ENCODE assay signal across 15 mouse cellular contexts in the genomic region with DNA sequence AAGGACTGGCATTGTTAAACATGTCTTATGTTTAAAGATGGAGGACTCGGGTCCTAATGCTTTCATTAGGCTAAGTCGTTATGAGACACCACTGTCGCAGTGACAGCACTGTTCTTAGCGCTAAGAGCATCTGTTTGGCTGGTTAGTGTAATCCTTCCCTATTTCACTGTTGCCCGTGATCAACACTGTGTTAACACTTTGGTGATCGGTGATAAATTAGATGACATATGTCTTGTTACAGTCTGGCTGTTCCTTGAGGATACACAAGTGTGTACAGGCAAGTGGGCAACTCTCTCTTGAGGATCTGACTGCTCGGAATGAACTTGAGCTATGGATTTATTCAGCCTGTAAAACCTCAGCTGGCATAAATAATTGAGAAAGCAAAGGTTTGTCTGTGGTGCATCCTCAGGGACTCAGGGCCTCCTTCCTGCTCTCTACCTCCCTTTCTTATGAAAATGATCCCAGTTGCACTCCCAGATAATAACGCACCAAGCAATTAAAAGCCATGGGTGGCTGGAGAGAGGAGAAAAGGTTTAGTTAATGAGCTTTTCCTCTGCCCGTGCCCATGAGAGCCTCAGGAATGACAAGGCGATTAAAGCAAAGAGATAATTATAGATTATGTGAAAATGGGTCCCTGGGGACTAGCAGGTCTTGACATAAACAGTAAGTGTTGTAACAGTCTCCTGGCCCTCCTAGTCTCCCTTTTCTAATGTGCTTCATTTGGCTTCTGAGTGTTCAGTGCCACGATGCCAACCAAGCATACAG. TPM values are rescaled to one million over a fixed set of nuclear protein-coding genes. Genes with fewer than 3 reads are reported as not detected.
A peak's percentile ranks its signal among the peaks of the same experiment; 100 is the strongest.
DNase-seq lines count a peak whose midpoint lies in the region; ATAC-seq and TF ChIP-seq lines count a peak whose summit lies in the region.
"Had no signal": no experiment of that assay in that cellular context is flagged by ENCODE, and none has a peak within 500 bp of the region (broad histone marks: within the 10 kb centered on the region; RNA-seq: fewer than 3 reads in every experiment).

No protein-coding gene starts in this region.

- H3K4me2 ChIP-seq in forebrain, embryonic 15.5 days (replicated peaks), result no peak overlapping the region
- 0 out of 2 replicates have a peak overlapping the region, but pooled peaks have one; percentile 6 for H3K4me2 ChIP-seq in hindbrain, postnatal 0 days (ENCODE audit: low read depth, low read length)
- no peak overlapping the region for H3K4me2 ChIP-seq in neural tube, embryonic 14.5 days (ENCODE audit: low read depth, low read length)
- H3K4me2 ChIP-seq: intestine, embryonic 15.5 days; liver, embryonic 15.5 days had no signal

- no peak overlapping the region for H3K9ac ChIP-seq in forebrain, embryonic 15.5 days (replicated peaks)
- H3K9ac ChIP-seq in hindbrain, postnatal 0 days (replicated peaks; ENCODE audit: low read length), result no peak overlapping the region
- no peak overlapping the region for H3K9ac ChIP-seq in neural tube, embryonic 14.5 days (replicated peaks; ENCODE audit: low read depth, low read length)
- H3K9ac ChIP-seq: intestine, embryonic 15.5 days; liver, embryonic 15.5 days had no signal

- H3K27me3 ChIP-seq in forebrain, embryonic 15.5 days, result no peaks in the 10 kb centered on the region
- no peaks in the 10 kb centered on the region for H3K27me3 ChIP-seq in hindbrain, postnatal 0 days (ENCODE audit: insufficient read depth, low read length)
- no peaks in the 10 kb centered on the region for H3K27me3 ChIP-seq in neural tube, embryonic 14.5 days (ENCODE audit: control insufficient read depth, insufficient read depth, low read length)
- no peaks in the 10 kb centered on the region for H3K27me3 ChIP-seq in heart, embryonic 10.5 days (ENCODE audit: insufficient read depth, poor library complexity, severe bottlenecking)
- no peaks in the 10 kb centered on the region for H3K27me3 ChIP-seq in limb, embryonic 10.5 days (ENCODE audit: low read depth, poor library complexity, severe bottlenecking)
- H3K27me3 ChIP-seq: intestine, embryonic 15.5 days; liver, embryonic 15.5 days had no signal

- peak; percentile 37 for DNase-seq in embryo, embryonic 11 days
- no peak for DNase-seq in embryo, embryonic 10 days (ENCODE audit: low spot score)
- DNase-seq in hindbrain, postnatal 0 days (ENCODE audit: low spot score), result peak; percentile 71
- no peak for DNase-seq in heart, embryonic 10.5 days (ENCODE audit: low spot score)
- no peak for DNase-seq in limb, embryonic 10.5 days (ENCODE audit: low spot score)
- DNase-seq: adrenal gland, adult 2 months; cerebellum, postnatal 14 days; heart, adult 11 months had no signal

- no peak for TF ChIP-seq CTCF in hindbrain, postnatal 0 days (IDR thresholded peaks at IDR 0.05; ENCODE audit: low read depth)

- H3K9me3 ChIP-seq in forebrain, embryonic 15.5 days, result no peaks in the 10 kb centered on the region
- no peaks in the 10 kb centered on the region for H3K9me3 ChIP-seq in hindbrain, postnatal 0 days (ENCODE audit: low read length)
- H3K9me3 ChIP-seq in neural tube, embryonic 14.5 days (ENCODE audit: control insufficient read depth, low read length), result no peaks in the 10 kb centered on the region
- no peaks in the 10 kb centered on the region for H3K9me3 ChIP-seq in heart, embryonic 10.5 days
- H3K9me3 ChIP-seq in limb, embryonic 10.5 days (replicated peaks), result no peaks in the 10 kb centered on the region
- H3K9me3 ChIP-seq: intestine, embryonic 15.5 days; liver, embryonic 15.5 days had no signal

- peaks cover 21% of the 10 kb centered on the region for H3K4me1 ChIP-seq in forebrain, embryonic 15.5 days
- no peaks in the 10 kb centered on the region for H3K4me1 ChIP-seq in hindbrain, postnatal 0 days (ENCODE audit: insufficient read depth, low read length)
- H3K4me1 ChIP-seq in neural tube, embryonic 14.5 days (ENCODE audit: control insufficient read depth, insufficient read depth, low read length), result peaks cover 12% of the 10 kb centered on the region; the same call in 1 of the 2 replicates
- 0 out of 2 replicates have a peak, but pooled peaks cover 4% of the 10 kb centered on the region for H3K4me1 ChIP-seq in heart, embryonic 10.5 days
- peaks cover 25% of the 10 kb centered on the region for H3K4me1 ChIP-seq in limb, embryonic 10.5 days
- H3K4me1 ChIP-seq: intestine, embryonic 15.5 days; liver, embryonic 15.5 days had no signal

- WGBS in forebrain, embryonic 15.5 days, result 6% methylated on average over 11 of the region's 11 CpGs
- 26% methylated on average over 11 of the region's 11 CpGs for WGBS in hindbrain, postnatal 0 days
- WGBS in neural tube, embryonic 14.5 days, result 22% methylated on average over 11 of the region's 11 CpGs
- WGBS in heart, embryonic 10.5 days, result 62% methylated on average over 11 of the region's 11 CpGs
- WGBS in limb, embryonic 10.5 days, result 41% methylated on average over 11 of the region's 11 CpGs

- ATAC-seq in forebrain, embryonic 15.5 days (replicated peaks), result peak; percentile 77
- peak; percentile 59 for ATAC-seq in hindbrain, postnatal 0 days
- peak; percentile 87 for ATAC-seq in neural tube, embryonic 14.5 days (ENCODE audit: low read depth)
- no peak for ATAC-seq in granulocyte monocyte progenitor cell, adult 5-6 weeks (replicated peaks; ENCODE audit: poor library complexity, severe bottlenecking)
- ATAC-seq: intestine, embryonic 15.5 days had no signal

- peak overlapping the region; percentile 21; the same call in 1 of the 2 replicates for H3K27ac ChIP-seq in forebrain, embryonic 15.5 days (replicated peaks)
- H3K27ac ChIP-seq in hindbrain, postnatal 0 days, result no peak overlapping the region
- H3K27ac ChIP-seq in neural tube, embryonic 14.5 days (ENCODE audit: low read depth, low read length), result 0 out of 2 replicates have a peak overlapping the region, but pooled peaks have one; percentile 13
- no peak overlapping the region for H3K27ac ChIP-seq in heart, embryonic 10.5 days
- no peak overlapping the region for H3K27ac ChIP-seq in limb, embryonic 10.5 days
- H3K27ac ChIP-seq: intestine, embryonic 15.5 days; kidney, postnatal 0 days; liver, embryonic 15.5 days; stomach, postnatal 0 days had no signal

- H3K36me3 ChIP-seq in forebrain, embryonic 15.5 days, result no peaks in the 10 kb centered on the region
- no peaks in the 10 kb centered on the region for H3K36me3 ChIP-seq in hindbrain, postnatal 0 days (ENCODE audit: insufficient read depth, low read length)
- H3K36me3 ChIP-seq in neural tube, embryonic 14.5 days (ENCODE audit: control insufficient read depth, insufficient read depth, low read length), result no peaks in the 10 kb centered on the region
- no peaks in the 10 kb centered on the region for H3K36me3 ChIP-seq in heart, embryonic 10.5 days
- H3K36me3 ChIP-seq in limb, embryonic 10.5 days, result no peaks in the 10 kb centered on the region
- H3K36me3 ChIP-seq: intestine, embryonic 15.5 days; liver, embryonic 15.5 days had no signal

- H3K4me3 ChIP-seq in forebrain, embryonic 15.5 days, result no peak overlapping the region
- H3K4me3 ChIP-seq in hindbrain, postnatal 0 days (ENCODE audit: low read length), result no peak overlapping the region
- H3K4me3 ChIP-seq in neural tube, embryonic 14.5 days (ENCODE audit: low read depth, low read length), result no peak overlapping the region
- no peak overlapping the region for H3K4me3 ChIP-seq in heart, embryonic 10.5 days
- H3K4me3 ChIP-seq in limb, embryonic 10.5 days, result no peak overlapping the region
- H3K4me3 ChIP-seq: intestine, embryonic 15.5 days; liver, embryonic 15.5 days had no signal

RNA-seq across cellular contexts. Expression of gene Acbd6, which starts 47.7 kb away (rescaled TPM):
- 97.7 and 106 TPM in 2 replicates for polyA plus RNA-seq in forebrain, embryonic 15.5 days (2015; fragmentation: Nextera tagmentation; extraction: Ambion mirVana)
- total RNA-seq in hindbrain, postnatal 0 days (2014; rRNA removed), result 119 and 142 TPM in 2 replicates
- 117 and 118 TPM in 2 replicates for polyA plus RNA-seq in hindbrain, postnatal 0 days (2015; fragmentation: Nextera tagmentation; extraction: Ambion mirVana)
- 103 and 108 TPM in 2 replicates for polyA plus RNA-seq in neural tube, embryonic 14.5 days (2014; fragmentation: Nextera tagmentation; extraction: Ambion mirVana)
- total RNA-seq in granulocyte monocyte progenitor cell, adult 5-6 weeks (2014; fragmentation: Nextera tagmentation), result 35.3 and 45.4 TPM in 2 replicates
- 22.5 TPM in 2 replicates for total RNA-seq in granulocyte monocyte progenitor cell, adult 5-6 weeks (2017)
- polyA plus RNA-seq in heart, embryonic 10.5 days (2016; fragmentation: Nextera tagmentation; extraction: Ambion mirVana), result 55.6 and 71.2 TPM in 2 replicates
- 88.9 and 89.4 TPM in 2 replicates for polyA plus RNA-seq in limb, embryonic 10.5 days (2016; fragmentation: Nextera tagmentation; extraction: Ambion mirVana)

Comparison
In these comparisons a context has a peak if more than half of its experiments do, and no peak if none do; other contexts are left out.
1. DNase-seq: peak in embryo, embryonic 11 days (single experiment) and hindbrain, postnatal 0 days (single experiment); none in embryo, embryonic 10 days (single experiment), heart, embryonic 10.5 days (single experiment) and limb, embryonic 10.5 days (single experiment).
2. H3K27ac ChIP-seq: peak in forebrain, embryonic 15.5 days (single experiment) and neural tube, embryonic 14.5 days (single experiment); none in hindbrain, postnatal 0 days (single experiment), heart, embryonic 10.5 days (single experiment) and limb, embryonic 10.5 days (single experiment).